Mouse (Mus musculus) heart, adult 18-20 months (tissue): ENCODE measurements around the gene Gtf2f1. TPM values are rescaled to one million over a fixed set of nuclear protein-coding genes. Genes with fewer than 3 reads are reported as not detected.

Source experiments
- DNase-seq, 2 experiments: peaks; one replicate each; pipeline ENCODE4 v3.0.0; 2021 to 2022; ENCODE audit warnings: mixed read lengths in 1 of 2
- total RNA-seq, 2 experiments: library from RNA; stranded (reverse); gene quantifications; 2 replicates each; pipeline ENCODE4 v1.2.3; 2021

The Gtf2f1 gene
- total RNA-seq, 2 experiments from 2014 or later, result 22.6 to 23.0 TPM

GRCm38 (mm10) chr17:56975391-56975790, 35.7 kb downstream of the Gtf2f1 start:
- no peak for DNase-seq

- no peak for DNase-seq
These were observed 36.3 kb downstream of the Gtf2f1 start for GRCm38 (mm10) chr17:56974708-56975240.

DNA sequence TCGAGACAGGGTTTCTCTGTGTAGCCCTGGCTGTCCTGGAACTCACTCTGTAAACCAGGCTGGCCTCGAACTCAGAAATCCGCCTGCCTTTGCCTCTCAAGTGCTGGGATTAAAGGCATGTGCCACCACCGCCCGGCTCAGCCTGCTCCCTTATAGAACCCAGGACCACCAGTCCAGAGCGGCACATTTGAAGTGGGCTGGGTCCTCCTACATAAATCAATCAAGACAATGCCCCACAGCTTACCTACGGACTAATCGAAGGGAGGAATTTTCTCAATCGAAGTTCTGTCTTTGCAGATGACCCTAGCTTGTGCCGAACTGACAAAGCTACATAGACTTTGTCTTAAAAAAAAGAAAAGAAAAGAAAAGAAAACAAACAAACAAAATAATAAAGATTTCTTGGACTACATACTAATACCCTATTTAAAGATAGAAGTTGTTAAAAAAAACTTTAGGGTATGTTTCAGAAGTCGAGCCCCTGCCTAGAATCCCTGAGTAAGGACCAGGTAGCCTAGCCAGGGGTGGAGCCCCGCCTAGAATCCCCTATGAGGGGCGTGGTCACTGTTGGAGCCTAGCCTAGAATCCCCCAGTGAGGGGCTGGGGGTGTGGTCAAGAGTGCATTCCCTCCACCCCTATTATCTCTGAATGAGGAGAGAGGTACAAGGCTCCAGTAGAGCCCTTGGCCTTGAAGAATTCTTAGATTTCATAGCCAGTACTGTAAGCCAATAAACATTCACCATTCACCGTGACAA, 37.0 kb downstream of the Gtf2f1 start:
- DNase-seq, result no peak

GRCm38 (mm10) chr17:56970081-56970480, 41.0 kb downstream of the Gtf2f1 start:
- DNase-seq, result no peak

DNA sequence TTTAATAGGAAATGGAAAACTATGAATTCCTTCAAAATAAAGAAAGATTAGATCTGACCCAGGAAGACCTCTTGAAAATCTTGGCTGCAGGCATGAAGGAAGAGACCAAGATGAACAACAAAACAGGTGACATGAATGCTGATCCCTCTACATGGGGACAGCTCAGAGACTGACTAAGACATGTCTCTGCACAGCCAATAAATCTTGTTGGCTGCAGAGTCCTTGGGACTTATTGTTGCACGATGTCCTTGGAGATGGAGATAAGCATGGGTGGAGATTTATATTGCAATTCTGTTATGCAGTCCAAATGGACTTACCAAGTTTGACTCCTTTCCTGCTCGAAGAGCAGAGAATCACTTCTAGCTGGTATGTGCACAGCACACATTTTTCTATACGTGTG, 41.8 kb downstream of the Gtf2f1 start:
- DNase-seq, result no peak

GRCm38 (mm10) chr17:56963646-56964045, 47.4 kb downstream of the Gtf2f1 start:
- no peak for DNase-seq

DNA sequence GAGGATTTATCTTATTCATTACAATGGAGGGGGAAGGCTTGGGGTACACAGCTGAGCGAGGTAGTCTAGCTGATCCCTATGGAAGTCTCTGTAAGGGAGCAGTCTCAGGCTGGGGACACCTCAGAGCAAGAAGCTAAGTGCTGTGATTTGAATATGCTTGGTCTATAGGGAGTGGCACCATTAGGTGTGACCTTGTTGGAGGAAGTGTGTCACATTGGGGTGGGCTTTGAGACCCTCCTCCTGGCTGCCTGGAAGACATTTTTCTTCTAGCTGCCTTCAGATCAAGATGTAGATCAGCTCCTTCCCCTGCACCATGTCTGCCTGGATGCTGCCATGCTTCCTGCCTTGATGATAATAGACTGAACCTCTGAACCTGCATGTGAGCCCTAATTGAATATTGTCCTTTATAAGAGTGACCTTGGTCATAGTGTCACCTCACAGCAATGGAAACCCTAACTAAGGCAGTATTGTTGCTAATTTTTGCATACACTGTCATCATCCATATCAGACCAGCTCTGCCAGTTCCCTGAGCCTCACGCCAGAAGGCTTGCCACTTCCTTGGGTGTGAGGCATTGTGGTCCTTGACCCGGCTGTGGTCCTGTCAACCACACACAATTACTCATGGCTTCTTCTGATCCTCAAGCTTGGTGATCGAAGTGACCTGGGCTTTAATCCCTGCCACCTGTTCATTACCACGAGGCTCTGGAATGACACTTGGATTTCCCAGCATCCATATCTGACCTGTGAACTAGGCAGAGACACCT, 48.3 kb downstream of the Gtf2f1 start:
- DNase-seq, result no peak

- DNase-seq, result no peak
These were observed 49.2 kb downstream of the Gtf2f1 start for GRCm38 (mm10) chr17:56961880-56962279.

- DNase-seq, result no peak
These were observed 52.4 kb downstream of the Gtf2f1 start for GRCm38 (mm10) chr17:56958667-56959066.

GRCm38 (mm10) chr17:56957763-56958429, 53.2 kb downstream of the Gtf2f1 start:
- peak in 1 of 2 experiments; percentile 15 for DNase-seq

GRCm38 (mm10) chr17:56954871-56955270, 56.2 kb downstream of the Gtf2f1 start:
- DNase-seq, result no peak

Other genes with a start within 250 kb of the Gtf2f1 start
- 10 to 100 TPM; 15.3 to 16.1 TPM for gene Dus3l, start 246.5 kb downstream of the Gtf2f1 start, total RNA-seq
- under 1 TPM in 1 of 2 experiments, not detected in 1; 0.32 TPM for gene Prr22, start 241.0 kb downstream of the Gtf2f1 start, total RNA-seq
- 1 to 10 TPM; 2.5 to 3.1 TPM for gene Rfx2, start 180.3 kb downstream of the Gtf2f1 start, total RNA-seq
- gene Acsbg2, start 136.8 kb downstream of the Gtf2f1 start, total RNA-seq, result not detected
- gene 1700061G19Rik, start 135.8 kb downstream of the Gtf2f1 start, total RNA-seq, result not detected
- 10 to 100 TPM; 24.3 to 25.9 TPM for gene Mllt1, start 75.9 kb downstream of the Gtf2f1 start, total RNA-seq
- gene Acer1, start 29.2 kb downstream of the Gtf2f1 start, total RNA-seq, result not detected
- gene Clpp, start 21.0 kb downstream of the Gtf2f1 start, total RNA-seq, result 10 to 100 TPM; 80.9 to 83.1 TPM
- 10 to 100 TPM; 72.4 to 78.0 TPM for gene Alkbh7, start 13.9 kb downstream of the Gtf2f1 start, total RNA-seq
- gene Pspn, start 11.3 kb downstream of the Gtf2f1 start, total RNA-seq, result not detected
- gene Gm17949, start 181 bp upstream of the Gtf2f1 start, total RNA-seq, result not detected
- gene Khsrp, start 20.2 kb upstream of the Gtf2f1 start, total RNA-seq, result 10 to 100 TPM; 38.3 to 42.5 TPM
- gene Slc25a41, start 30.4 kb upstream of the Gtf2f1 start, total RNA-seq, result not detected
- gene Crb3, start 47.8 kb upstream of the Gtf2f1 start, total RNA-seq, result under 1 TPM in 1 of 2 experiments, not detected in 1; 0.95 TPM
- 10 to 100 TPM; 58.9 to 62.5 TPM for gene Slc25a23, start 48.6 kb upstream of the Gtf2f1 start, total RNA-seq
- 1 to 10 TPM in 1 of 2 experiments, under 1 TPM in 1; 0.60 to 3.0 TPM for gene Dennd1c, start 67.2 kb upstream of the Gtf2f1 start, total RNA-seq
- gene Tubb4a, start 76.5 kb upstream of the Gtf2f1 start, total RNA-seq, result 1 to 10 TPM; 1.2 to 1.6 TPM
- gene Tnfsf9, start 94.0 kb upstream of the Gtf2f1 start, total RNA-seq, result under 1 TPM in 1 of 2 experiments, not detected in 1; 0.51 TPM
- gene Cd70, start 138.5 kb upstream of the Gtf2f1 start, total RNA-seq, result not detected
- gene Tnfsf14, start 182.9 kb upstream of the Gtf2f1 start, total RNA-seq, result under 1 TPM in 1 of 2 experiments, not detected in 1; 0.36 TPM
- gene C3, start 216.8 kb upstream of the Gtf2f1 start, total RNA-seq, result 100 to 1,000 TPM in 1 of 2 experiments, 10 to 100 TPM in 1; 69.5 to 194 TPM
- gene Gpr108, start 237.2 kb upstream of the Gtf2f1 start, total RNA-seq, result 10 to 100 TPM; 24.4 to 30.0 TPM
- gene Trip10, start 238.2 kb upstream of the Gtf2f1 start, total RNA-seq, result 100 to 1,000 TPM; 106 to 109 TPM